Mouse (Mus musculus): ENCODE data around the gene U2af2. TPM values are rescaled to one million over a fixed set of nuclear protein-coding genes. Genes with fewer than 3 reads are reported as not detected.
A peak's percentile ranks its signal among the peaks of the same experiment; 100 is the strongest.

U2af2 gene
- total and polyA plus RNA-seq, 2 experiments from 2014 or later = 86.9 to 153 TPM

GRCm38 (mm10) chr7:5101066-5101663 lies 39.2 kb downstream of the U2af2 start:
- ATAC-seq = peak; percentile 48
- 91% methylated on average over 10 of the region's 10 CpGs for WGBS

GRCm38 (mm10) chr7:5102564-5102963 lies 40.6 kb downstream of the U2af2 start:
- DNase-seq (ENCODE audit: low spot score) = no peak
- H3K4me3 ChIP-seq (ENCODE audit: low read length) = no peak overlapping the region
- H3K9ac ChIP-seq (replicated peaks; ENCODE audit: low read length) = no peak overlapping the region
- WGBS = 88% methylated on average over 2 of the region's 2 CpGs
- no peaks in the 10 kb centered on the region for H3K27me3 ChIP-seq (ENCODE audit: insufficient read depth, low read length)
- H3K36me3 ChIP-seq (ENCODE audit: insufficient read depth, low read length) = peaks cover 9% of the 10 kb centered on the region; the same call in 1 of the 2 replicates
- no peak overlapping the region for H3K4me2 ChIP-seq (ENCODE audit: low read depth, low read length)
- no peak for TF ChIP-seq CTCF (IDR thresholded peaks at IDR 0.05; ENCODE audit: low read depth)
- no peaks in the 10 kb centered on the region for H3K4me1 ChIP-seq (ENCODE audit: insufficient read depth, low read length)
- no peaks in the 10 kb centered on the region for H3K9me3 ChIP-seq (ENCODE audit: low read length)
- no peak overlapping the region for H3K27ac ChIP-seq
- ATAC-seq = no peak

More at GRCm38 (mm10) chr7:5101066-5101663, 39.2 kb downstream of the U2af2 start:
- Histone ChIP-seq H3K4me1 (ENCODE audit: insufficient read depth, low read length) (no peaks in the 10 kb centered on the region), H3K4me3 (ENCODE audit: low read length) (no peak overlapping the region), H3K9ac (replicated peaks; ENCODE audit: low read length) (no peak overlapping the region), H3K27ac (no peak overlapping the region), H3K27me3 (ENCODE audit: insufficient read depth, low read length) (no peaks in the 10 kb centered on the region), H3K9me3 (ENCODE audit: low read length) (no peaks in the 10 kb centered on the region), H3K4me2 (ENCODE audit: low read depth, low read length) (no peak overlapping the region), H3K36me3 (ENCODE audit: insufficient read depth, low read length) (peaks cover 14% of the 10 kb centered on the region; the same call in 1 of the 2 replicates)
- DNase-seq (ENCODE audit: low spot score) = no peak
- TF ChIP-seq CTCF (IDR thresholded peaks at IDR 0.05; ENCODE audit: low read depth) = no peak

- H3K27me3 ChIP-seq (ENCODE audit: insufficient read depth, low read length) = no peaks in the 10 kb centered on the region
- ATAC-seq (no peak), DNase-seq (ENCODE audit: low spot score) (no peak)
- H3K4me3 ChIP-seq (ENCODE audit: low read length) = no peak overlapping the region
- no peak overlapping the region for H3K4me2 ChIP-seq (ENCODE audit: low read depth, low read length)
- TF ChIP-seq CTCF (IDR thresholded peaks at IDR 0.05; ENCODE audit: low read depth) = no peak
- no peak overlapping the region for H3K27ac ChIP-seq
- H3K4me1 ChIP-seq (ENCODE audit: insufficient read depth, low read length) = no peaks in the 10 kb centered on the region
- no peaks in the 10 kb centered on the region for H3K36me3 ChIP-seq (ENCODE audit: insufficient read depth, low read length)
- H3K9ac ChIP-seq (replicated peaks; ENCODE audit: low read length) = no peak overlapping the region
- no peaks in the 10 kb centered on the region for H3K9me3 ChIP-seq (ENCODE audit: low read length)
- 78% methylated on average over 4 of the region's 4 CpGs for WGBS
Measured at GRCm38 (mm10) chr7:5108272-5108671, 46.3 kb downstream of the U2af2 start.

- DNase-seq (ENCODE audit: low spot score) = no peak
Measured at GRCm38 (mm10) chr7:5109301-5109700, 47.4 kb downstream of the U2af2 start.

GRCm38 (mm10) chr7:5112701-5113100 lies 50.8 kb downstream of the U2af2 start:
- Histone ChIP-seq H3K4me3 (ENCODE audit: low read length) (no peak overlapping the region), H3K9me3 (ENCODE audit: low read length) (no peaks in the 10 kb centered on the region), H3K36me3 (ENCODE audit: insufficient read depth, low read length) (no peaks in the 10 kb centered on the region), H3K4me1 (ENCODE audit: insufficient read depth, low read length) (no peaks in the 10 kb centered on the region), H3K9ac (replicated peaks; ENCODE audit: low read length) (no peak overlapping the region), H3K27ac (no peak overlapping the region), H3K4me2 (ENCODE audit: low read depth, low read length) (no peak overlapping the region), H3K27me3 (ENCODE audit: insufficient read depth, low read length) (no peaks in the 10 kb centered on the region)
- ATAC-seq (no peak), DNase-seq (ENCODE audit: low spot score) (no peak)
- no peak for TF ChIP-seq CTCF (IDR thresholded peaks at IDR 0.05; ENCODE audit: low read depth)
- 40% methylated on average over 3 of the region's 3 CpGs for WGBS

More at GRCm38 (mm10) chr7:5109301-5109700, 47.4 kb downstream of the U2af2 start:
- no peak for TF ChIP-seq CTCF (IDR thresholded peaks at IDR 0.05; ENCODE audit: low read depth)
- Histone ChIP-seq H3K4me3 (ENCODE audit: low read length) (no peak overlapping the region), H3K9me3 (ENCODE audit: low read length) (no peaks in the 10 kb centered on the region), H3K27me3 (ENCODE audit: insufficient read depth, low read length) (no peaks in the 10 kb centered on the region), H3K27ac (no peak overlapping the region), H3K36me3 (ENCODE audit: insufficient read depth, low read length) (no peaks in the 10 kb centered on the region), H3K4me1 (ENCODE audit: insufficient read depth, low read length) (no peaks in the 10 kb centered on the region), H3K9ac (replicated peaks; ENCODE audit: low read length) (no peak overlapping the region), H3K4me2 (ENCODE audit: low read depth, low read length) (no peak overlapping the region)
- ATAC-seq = no peak
- 83% methylated on average over 8 of the region's 8 CpGs for WGBS

- WGBS = 93% methylated on average over 3 of the region's 3 CpGs
- DNase-seq (ENCODE audit: low spot score) (no peak), ATAC-seq (no peak)
Measured at GRCm38 (mm10) chr7:5116850-5117249, 54.9 kb downstream of the U2af2 start, which contains the start of gene Rfpl4. Rfpl4 (minus strand) TSS chr7:5116950.

GRCm38 (mm10) chr7:5125078-5125477 lies 63.1 kb downstream of the U2af2 start:
- ATAC-seq (no peak), DNase-seq (ENCODE audit: low spot score) (no peak)
- Histone ChIP-seq H3K4me1 (ENCODE audit: insufficient read depth, low read length) (no peaks in the 10 kb centered on the region), H3K27ac (no peak overlapping the region), H3K27me3 (ENCODE audit: insufficient read depth, low read length) (no peaks in the 10 kb centered on the region), H3K4me2 (ENCODE audit: low read depth, low read length) (peak overlapping the region; percentile 58; the same call in 1 of the 2 replicates), H3K9ac (replicated peaks; ENCODE audit: low read length) (no peak overlapping the region), H3K4me3 (ENCODE audit: low read length) (no peak overlapping the region), H3K9me3 (ENCODE audit: low read length) (no peaks in the 10 kb centered on the region), H3K36me3 (ENCODE audit: insufficient read depth, low read length) (no peaks in the 10 kb centered on the region)
- TF ChIP-seq CTCF (IDR thresholded peaks at IDR 0.05; ENCODE audit: low read depth) = no peak
- WGBS = 93% methylated on average over 8 of the region's 8 CpGs

More at GRCm38 (mm10) chr7:5116850-5117249, 54.9 kb downstream of the U2af2 start, which contains the start of gene Rfpl4:
- no peaks in the 10 kb centered on the region for H3K27me3 ChIP-seq (ENCODE audit: insufficient read depth, low read length)
- no peak within 1 kb of the TSS for H3K4me2 ChIP-seq (ENCODE audit: low read depth, low read length)
- H3K36me3 ChIP-seq (ENCODE audit: insufficient read depth, low read length) = no peaks in the 10 kb centered on the region
- no peak within 1 kb of the TSS for H3K4me3 ChIP-seq (ENCODE audit: low read length)
- no peaks in the 10 kb centered on the region for H3K4me1 ChIP-seq (ENCODE audit: insufficient read depth, low read length)
- TF ChIP-seq CTCF (IDR thresholded peaks at IDR 0.05; ENCODE audit: low read depth) = no peak
- H3K9ac ChIP-seq (replicated peaks; ENCODE audit: low read length) = no peak within 1 kb of the TSS
- no peaks in the 10 kb centered on the region for H3K9me3 ChIP-seq (ENCODE audit: low read length)
- no peak within 1 kb of the TSS for H3K27ac ChIP-seq
